Mouse (Mus musculus): ENCODE results near the gene Klhl41. TPM values are rescaled to one million over a fixed set of nuclear protein-coding genes. Genes with fewer than 3 reads are reported as not detected.

Gene Klhl41
- total RNA-seq, 2 experiments from 2014 or later, result 0.75 to 0.84 TPM

DNA sequence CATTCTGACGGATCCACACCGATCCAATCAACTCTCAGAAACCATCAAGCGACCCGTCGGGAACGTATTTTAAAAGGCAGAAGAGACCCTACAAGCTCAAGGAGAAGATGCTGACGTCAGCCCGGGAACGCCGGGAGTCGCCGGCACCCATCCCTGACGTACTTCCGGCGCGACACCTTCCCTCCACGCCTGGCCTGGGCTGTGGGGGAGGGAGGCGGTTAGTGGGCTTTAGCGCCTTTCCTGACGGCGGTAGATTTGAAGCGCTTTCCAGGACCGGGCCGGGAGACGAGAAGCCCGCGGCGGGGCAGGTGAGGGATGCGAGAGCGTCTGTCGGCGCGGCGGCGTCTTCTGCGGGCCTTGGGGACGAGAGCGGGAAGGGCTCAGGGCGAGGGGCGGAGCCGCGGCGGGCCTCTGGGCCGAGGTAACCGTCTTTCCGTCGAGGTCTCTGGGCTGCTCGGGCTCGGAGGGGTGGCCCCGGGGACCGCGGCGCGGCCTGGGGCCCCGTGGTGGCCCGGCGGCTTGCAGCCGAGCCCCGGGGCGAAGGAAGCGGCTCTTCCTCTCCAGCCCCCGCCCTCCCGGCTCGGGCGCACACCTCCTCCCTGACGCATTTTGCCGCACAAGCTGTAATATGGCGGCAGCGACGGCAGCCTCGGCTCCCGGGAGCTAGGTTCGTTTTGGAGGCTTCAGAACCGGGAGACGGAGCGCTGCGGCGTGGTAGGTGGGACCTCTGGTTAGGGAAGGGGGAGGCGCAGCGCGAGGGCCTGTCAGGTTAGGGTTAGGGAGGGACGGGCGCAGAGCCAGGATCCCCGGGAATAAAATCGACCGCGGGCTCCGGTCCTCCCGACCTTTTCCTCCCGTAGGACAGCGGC, 53.0 kb downstream of the Klhl41 start:
- intact Hi-C loops (cut with DNase I), result loop anchor here (5.0 kb wide), 2 partner anchors 64 to 139 kb away; partner anchors contain the start of genes Ccdc173, Phospho2 and Ssb
- Histone ChIP-seq H3K4me3 (peak overlapping the region; percentile 94), H3K27ac (peak overlapping the region; percentile 98)
- peak; percentile 94 to 96 for DNase-seq (ENCODE audit: extremely low spot score in 1 of 2, low spot score in 2 of 2)
- no peak for TF ChIP-seq CTCF (IDR thresholded peaks at IDR 0.05)

DNA sequence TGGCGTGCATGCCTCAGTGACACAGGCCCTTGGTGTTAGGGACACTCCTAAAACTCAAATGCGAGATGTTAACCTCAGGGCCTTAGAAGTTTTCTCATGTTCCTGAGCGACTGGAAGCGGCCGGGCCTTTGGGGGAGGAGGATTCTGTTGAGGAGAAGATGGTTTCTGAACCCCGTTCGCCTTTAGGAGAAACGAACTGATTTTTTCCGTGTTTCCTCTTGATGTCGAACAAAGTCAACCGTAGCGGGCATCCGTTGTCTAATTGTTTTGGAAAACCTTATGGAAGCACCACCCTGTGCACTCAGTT, 53.6 kb downstream of the Klhl41 start:
- Histone ChIP-seq H3K27ac (peak overlapping the region; percentile 98), H3K4me3 (peak overlapping the region; percentile 94)
- TF ChIP-seq CTCF (IDR thresholded peaks at IDR 0.05), result no peak
- DNase-seq (ENCODE audit: extremely low spot score in 1 of 2, low spot score in 2 of 2), result no peak
- intact Hi-C loops (cut with DNase I), result loop anchor here (5.0 kb wide), 2 partner anchors 64 to 139 kb away; partner anchors contain the start of genes Ccdc173, Phospho2 and Ssb

Other genes with a start within 250 kb of the Klhl41 start
- gene Lrp2, start 84.1 kb upstream of the Klhl41 start, total RNA-seq (2021), result under 1 TPM; 0.07 TPM
- 10 to 100 TPM; 23.5 to 28.4 TPM for gene Bbs5, start 22.9 kb upstream of the Klhl41 start, total RNA-seq (2021)
- 10 to 100 TPM; 15.5 to 16.3 TPM for gene Fastkd1, start 43.4 kb downstream of the Klhl41 start, total RNA-seq (2021)
- 10 to 100 TPM; 65.4 to 79.5 TPM for gene Ppig, start 52.4 kb downstream of the Klhl41 start, total RNA-seq (2021)
- gene Ccdc173, start 119.5 kb downstream of the Klhl41 start, total RNA-seq (2021), result 1 to 10 TPM; 2.8 to 3.3 TPM
- gene Phospho2, start 119.5 kb downstream of the Klhl41 start, total RNA-seq (2021), result 10 to 100 TPM; 23.3 to 25.1 TPM
- 10 to 100 TPM; 49.2 to 53.7 TPM for gene Klhl23, start 151.8 kb downstream of the Klhl41 start, total RNA-seq (2021)
- 100 to 1,000 TPM; 108 to 115 TPM for gene Ssb, start 191.4 kb downstream of the Klhl41 start, total RNA-seq (2021)
- gene Mettl5, start 215.5 kb downstream of the Klhl41 start, total RNA-seq (2021), result 10 to 100 TPM; 13.5 to 15.2 TPM
- 100 to 1,000 TPM; 134 to 137 TPM for gene Ubr3, start 227.1 kb downstream of the Klhl41 start, total RNA-seq (2021)